Mouse (Mus musculus): ENCODE results near the gene Gsx2.

The Gsx2 gene

DNA sequence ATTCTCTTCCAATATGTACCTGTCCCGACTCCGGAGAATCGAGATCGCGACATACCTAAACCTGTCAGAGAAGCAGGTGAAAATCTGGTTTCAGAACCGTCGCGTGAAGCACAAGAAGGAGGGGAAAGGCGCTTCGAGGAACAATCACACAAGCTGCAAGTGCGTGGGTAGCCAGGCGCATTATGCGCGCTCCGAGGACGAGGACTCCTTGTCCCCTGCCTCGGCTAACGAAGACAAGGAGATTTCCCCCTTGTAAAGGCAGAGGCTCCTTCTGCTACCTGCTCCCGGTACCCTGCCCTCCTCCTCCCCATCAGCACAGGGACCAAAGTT is 1.6 kb downstream of the Gsx2 start:
- no peak for DNase-seq

DNA sequence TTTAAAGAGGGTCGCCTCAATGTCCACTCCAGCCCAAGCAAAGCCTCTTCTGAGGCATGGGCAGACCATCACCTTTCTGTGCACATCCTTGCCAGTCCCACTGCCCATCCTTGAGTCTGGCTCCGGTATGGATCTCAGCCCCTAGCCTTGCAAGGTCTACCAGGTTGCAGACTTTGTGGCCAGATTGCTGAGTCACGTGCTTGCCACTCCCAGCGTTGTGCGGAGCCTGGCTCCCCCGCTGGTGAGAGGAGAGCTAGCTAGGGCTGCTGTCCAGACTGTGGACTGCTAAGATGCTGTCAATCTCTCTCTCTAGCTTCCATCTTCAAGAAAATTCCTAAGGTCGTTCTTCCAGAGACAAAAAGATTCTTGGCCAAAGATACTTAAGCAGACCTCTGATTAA is 4.2 kb downstream of the Gsx2 start:
- no peak for DNase-seq

DNA sequence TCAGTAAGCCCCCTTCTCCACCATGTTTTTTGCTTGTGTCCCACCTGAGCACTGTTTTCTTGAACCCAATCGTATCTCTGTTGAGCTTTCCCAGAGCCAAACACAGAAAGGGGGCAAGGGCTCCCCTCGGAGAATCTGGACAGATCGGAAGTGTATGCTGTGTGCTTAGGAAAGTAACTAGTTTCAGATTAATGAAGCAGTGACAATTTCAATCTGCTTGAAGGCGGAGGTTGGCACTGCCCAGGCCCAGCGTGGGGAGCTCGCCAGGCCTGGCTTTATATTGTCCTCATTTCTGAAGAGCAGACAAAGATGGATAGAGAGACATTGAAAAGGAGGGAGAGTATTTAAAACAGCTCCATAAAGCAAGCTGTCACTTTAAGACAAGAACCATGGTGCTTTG is 7.0 kb downstream of the Gsx2 start:
- no peak for DNase-seq

DNA sequence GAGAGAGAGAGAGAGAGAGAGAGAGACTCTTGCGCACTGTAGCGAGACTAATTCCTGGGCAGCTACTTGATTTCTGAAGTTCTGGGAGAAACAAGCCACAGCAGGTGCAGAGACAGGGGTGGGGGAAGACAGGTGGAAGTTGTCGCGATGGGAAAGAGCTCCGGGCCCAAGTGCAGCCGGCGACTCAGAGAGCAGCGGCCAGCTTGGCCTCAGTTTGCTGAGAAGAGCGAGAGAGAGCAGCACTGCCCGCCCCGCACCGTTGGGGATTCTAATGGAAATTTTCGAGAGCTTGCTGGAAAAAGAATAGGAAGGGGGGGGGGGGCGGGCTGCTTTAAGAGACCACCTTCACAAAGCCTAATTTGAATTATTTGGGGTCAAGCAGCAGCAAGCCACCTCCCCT is 7.7 kb downstream of the Gsx2 start:
- no peak for DNase-seq

DNA sequence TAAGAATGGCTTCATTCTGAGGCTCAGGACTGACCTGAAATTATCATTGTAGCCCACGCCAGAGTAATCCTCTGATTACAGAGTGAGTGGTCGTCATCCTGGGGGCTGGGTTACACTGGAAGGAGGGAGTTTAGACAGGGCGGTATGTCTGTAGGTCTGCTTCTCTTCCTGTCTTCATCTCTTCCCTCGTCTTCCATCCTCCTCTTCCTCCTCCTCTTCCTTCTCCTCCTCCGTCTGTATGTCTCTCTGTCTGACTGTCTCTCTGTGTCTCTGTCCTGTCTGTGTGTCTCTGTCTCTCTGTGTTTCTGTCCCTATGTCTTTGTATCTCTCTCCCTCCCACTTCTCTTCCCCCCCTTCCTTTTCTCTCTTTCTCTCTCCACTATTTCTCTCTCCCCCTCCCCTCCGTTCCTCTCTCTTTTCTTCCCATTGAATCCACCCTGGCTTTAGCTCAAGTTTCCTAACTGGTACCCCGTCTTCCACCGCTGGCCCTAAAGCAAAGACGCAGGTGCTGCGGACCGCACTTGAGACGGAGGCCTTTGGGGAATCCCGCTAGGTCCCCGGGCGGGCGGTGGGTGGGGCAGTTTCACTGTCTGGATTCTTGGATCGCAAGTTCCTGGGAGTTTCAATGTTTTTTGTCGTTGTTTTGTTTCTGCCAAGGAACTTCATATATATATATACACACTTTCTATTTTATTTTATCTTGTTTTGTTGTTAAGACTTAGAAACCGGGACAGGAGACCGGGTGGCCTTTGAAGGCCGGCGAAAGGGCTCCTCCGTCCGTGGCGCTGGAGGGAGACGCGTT is 8.4 kb downstream of the Gsx2 start:
- DNase-seq: no peak

DNA sequence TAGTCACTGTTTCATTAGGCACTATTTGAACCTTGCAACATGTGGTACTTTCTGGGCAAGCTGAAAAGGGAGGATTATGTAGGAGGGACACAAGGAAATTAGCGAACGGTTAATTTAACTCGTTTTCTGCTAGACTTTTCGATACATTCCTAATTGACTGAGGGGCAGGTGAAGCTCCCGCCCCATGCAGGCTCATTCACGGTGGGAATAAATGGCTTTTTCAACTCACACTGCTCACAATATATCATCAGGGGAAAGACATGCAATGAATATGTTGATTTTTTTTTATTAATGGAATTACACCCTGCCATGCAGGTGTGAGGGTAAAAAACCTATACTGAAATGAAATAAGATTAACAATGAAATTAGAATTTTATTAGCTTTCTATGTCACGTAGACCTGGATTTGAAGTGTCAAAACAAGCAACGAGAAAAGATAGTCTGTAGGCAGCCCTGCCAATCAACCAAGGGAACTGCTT is 9.0 kb downstream of the Gsx2 start:
- DNase-seq: no peak

DNA sequence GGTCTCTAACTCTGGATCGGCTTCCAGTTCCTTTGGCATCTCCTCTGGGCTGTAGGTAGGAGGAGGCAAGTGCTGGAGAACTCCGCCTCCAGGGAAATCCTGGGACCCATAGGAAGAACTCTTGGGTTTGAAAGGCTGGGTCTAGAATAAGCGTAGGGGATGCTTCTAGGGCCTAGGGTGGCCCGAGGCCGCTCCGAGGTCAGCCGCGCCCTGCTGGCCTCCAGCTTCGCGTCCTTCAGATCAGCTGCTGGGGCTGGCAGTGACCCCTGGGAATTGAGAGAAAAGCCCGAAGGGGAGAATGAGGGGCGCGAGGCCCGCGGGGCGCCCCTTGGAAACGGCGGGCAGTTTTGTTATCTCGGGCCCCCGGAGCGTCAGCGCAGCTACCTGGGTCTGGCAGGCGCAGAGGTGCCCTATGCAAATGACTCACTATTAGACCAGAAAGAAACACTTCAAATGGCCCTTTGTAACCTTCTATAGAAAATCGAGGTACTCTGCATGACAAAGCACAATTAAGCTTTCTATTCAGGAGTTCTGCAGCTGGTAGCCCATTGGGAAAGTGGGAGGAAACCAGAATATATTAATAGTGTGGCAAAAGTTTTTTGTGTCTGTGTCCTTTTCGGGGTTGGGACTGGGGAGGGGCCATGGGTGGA is 9.6 kb downstream of the Gsx2 start:
- no peak for DNase-seq

DNA sequence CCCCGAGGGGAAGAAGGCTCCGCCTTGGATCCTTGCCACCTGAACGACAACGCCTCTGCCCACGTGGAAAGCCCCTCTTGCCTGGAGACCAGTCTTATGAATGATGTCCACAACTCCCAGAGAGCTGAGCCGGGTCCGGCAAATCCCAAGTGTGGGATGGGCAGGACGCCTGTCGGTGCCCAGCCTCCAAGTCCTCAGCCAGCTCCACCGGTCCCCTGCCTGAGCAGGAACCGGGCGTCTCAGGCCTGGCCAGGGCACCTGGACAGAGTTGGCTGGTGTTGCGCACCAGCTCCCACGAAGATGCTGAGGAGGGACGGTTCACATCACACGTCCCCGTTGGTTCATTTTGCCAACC is 10.1 kb downstream of the Gsx2 start:
- no peak for DNase-seq

DNA sequence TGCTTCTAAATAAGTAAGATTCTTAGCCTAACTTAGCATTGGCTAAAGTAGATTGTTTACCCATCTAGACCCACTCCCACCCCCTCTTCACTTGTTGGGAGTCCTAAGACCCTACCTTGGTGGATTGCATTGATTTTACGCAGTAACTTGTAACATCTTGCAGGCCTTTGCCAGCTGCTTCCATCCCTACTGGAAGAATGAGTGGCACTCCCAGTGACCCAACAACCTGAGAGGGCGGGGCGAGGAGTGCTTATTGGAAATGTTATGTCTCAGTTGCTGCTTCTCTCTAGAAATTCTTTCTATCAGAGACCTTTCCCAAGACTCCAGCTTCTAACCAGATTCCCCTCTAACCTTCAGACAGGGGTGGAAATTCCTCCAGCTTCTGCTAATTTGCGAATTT is 10.5 kb downstream of the Gsx2 start:
- no peak for DNase-seq

DNA sequence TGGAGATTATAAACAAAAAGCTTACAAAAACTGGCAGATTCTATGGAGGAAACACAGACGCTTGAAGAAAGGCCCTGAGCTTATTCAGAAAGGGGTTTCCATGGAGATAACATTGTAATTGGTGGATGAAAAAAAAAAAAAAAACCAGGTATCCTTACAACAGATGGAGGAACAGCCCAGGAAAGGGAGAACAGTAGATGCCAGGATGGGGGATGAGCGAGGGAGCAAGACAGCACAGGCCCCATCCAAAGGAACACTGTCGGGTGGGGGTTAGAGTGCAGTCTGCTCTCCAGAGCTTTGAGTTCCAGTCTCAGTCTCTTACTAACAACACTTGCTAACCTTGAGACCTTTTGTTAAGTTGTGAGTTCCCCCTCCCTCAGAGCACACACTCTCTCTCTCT is 31.1 kb downstream of the Gsx2 start:
- no peak for DNase-seq

DNA sequence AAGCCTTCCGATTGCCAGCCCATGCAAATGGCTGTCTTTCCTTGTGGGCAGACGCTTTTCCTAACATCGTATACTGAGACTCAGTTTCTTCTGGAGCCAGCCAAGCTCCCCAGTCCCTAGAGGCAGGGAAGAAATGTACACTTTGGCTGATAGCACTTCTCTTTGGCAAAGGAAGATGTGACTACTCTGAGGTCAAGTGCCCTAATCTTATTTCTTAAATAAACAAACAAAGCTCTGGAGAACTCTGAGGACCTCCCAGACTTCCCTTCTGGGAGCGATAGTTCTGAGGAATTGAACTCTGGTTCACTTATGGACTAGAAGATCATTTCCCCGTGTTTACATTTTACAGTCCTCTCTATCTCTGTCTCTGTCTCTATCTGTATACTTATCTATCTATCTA is 34.0 kb downstream of the Gsx2 start:
- DNase-seq: no peak

DNA sequence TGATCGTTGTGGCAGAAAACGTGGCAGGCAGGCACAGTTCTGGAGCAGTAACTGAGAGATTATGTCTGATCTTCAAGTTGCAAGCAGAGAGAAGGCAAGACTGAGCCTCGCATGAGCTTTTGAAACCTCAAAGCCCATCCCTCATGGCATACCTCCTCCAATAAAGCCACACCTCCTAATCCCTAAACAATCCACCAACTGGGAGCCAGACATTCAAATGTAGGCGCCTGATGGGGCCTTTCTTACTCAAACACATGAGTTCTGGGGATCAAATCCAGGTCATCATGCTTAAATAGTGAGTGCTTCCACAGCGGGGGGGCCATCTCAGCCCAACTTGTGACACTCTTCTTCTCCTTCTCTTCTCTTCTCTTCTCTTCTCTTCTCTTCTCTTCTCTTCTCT is 36.4 kb downstream of the Gsx2 start:
- DNase-seq: no peak

DNA sequence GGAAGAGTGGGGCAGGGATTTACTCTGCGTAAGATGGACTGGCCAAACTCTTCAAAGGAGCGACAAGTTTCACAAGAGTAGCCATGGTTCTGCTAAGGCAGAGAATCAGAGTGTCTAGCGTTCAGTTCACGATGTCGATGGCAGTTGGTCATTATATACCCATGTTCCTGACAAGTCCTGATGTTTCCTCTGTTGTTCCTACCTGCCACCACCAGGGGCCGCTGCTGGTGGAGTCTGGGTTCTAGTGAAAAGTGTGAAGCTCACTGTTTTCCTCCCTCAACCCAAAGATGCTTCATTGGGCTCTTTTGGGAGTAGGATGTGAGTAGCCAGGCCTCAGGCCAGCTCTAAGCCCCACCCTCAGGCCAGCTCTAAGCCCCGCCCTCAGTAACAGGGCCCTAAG is 43.4 kb downstream of the Gsx2 start:
- no peak for DNase-seq

DNA sequence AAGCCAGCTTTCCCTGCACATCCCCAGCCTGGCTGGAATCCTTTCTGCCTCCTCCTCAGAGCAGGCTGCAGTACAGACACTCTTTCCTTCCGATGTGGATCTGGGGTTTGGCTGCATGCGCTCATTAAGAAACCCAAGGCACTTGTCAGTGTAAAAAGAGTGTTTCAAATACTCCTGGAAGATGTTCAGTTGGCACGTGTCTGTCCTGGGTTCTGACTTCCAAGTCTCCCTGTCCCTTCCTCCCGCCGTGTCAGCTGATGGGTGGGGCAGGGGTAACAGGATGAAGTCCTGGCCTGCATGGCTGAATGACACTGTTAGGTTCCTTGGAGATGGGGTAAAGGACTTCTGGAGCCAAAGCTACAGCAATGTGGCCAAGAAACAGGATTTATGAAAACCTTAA is 46.2 kb downstream of the Gsx2 start:
- DNase-seq: no peak
